Mouse (Mus musculus): ENCODE measurements around the gene H2afx. TPM values are rescaled to one million over a fixed set of nuclear protein-coding genes. Genes with fewer than 3 reads are reported as not detected.
A peak's percentile ranks its signal among the peaks of the same experiment; 100 is the strongest.

H2afx gene
- polyA plus RNA-seq, 1 experiment from 2014 or later: 124 TPM

DNA sequence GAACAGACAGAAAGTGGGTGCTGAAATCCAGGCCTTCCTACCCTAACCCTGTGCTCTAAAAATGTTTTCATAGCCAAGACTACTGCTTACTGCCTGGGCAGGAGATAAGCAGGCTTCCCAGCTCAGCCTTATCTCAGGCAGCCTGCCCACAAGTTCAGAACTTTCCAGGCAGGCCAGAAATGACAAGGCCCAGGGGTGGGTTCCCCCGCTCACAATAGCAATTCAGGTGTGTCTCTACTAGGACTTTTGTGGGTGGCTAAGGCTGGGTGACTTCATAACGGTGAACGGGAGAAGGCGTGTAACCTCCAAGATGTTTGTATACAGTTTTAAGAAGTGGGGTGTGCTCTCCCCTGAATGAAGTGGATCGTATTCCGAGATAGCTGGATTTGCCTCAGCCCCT is 8.8 kb downstream of the H2afx start:
- no peaks in the 10 kb centered on the region for H3K9me3 ChIP-seq (replicated peaks; ENCODE audit: control insufficient read depth, low read length, poor library complexity, severe bottlenecking)
- peak overlapping the region; percentile 94 for H3K27ac ChIP-seq (ENCODE audit: low read length)
- WGBS: 14% methylated on average over 6 of the region's 6 CpGs
- peak overlapping the region; percentile 76 for H3K9ac ChIP-seq (ENCODE audit: low read depth, low read length)
- peak overlapping the region; percentile 57 for H3K4me3 ChIP-seq (ENCODE audit: low read depth, low read length)
- H3K27me3 ChIP-seq (ENCODE audit: control insufficient read depth, insufficient read depth, low read depth, low read length): no peaks in the 10 kb centered on the region
- peaks cover 6% of the 10 kb centered on the region for H3K4me1 ChIP-seq (ENCODE audit: control insufficient read depth, insufficient read depth, low read length)
- peaks cover 14% of the 10 kb centered on the region for H3K36me3 ChIP-seq (ENCODE audit: control insufficient read depth, insufficient read depth, low read length)
- ATAC-seq: peak; percentile 12
- H3K4me2 ChIP-seq (ENCODE audit: low read length): peak overlapping the region; percentile 79

- no peaks in the 10 kb centered on the region for H3K9me3 ChIP-seq (replicated peaks; ENCODE audit: control insufficient read depth, low read length, poor library complexity, severe bottlenecking)
- peak within 1 kb of the TSS; percentile 57 for H3K4me3 ChIP-seq (ENCODE audit: low read depth, low read length)
- under 1% methylated on average over 39 of the region's 39 CpGs for WGBS
- peak; percentile 97 for ATAC-seq
- peak within 1 kb of the TSS; percentile 79 for H3K4me2 ChIP-seq (ENCODE audit: low read length)
- peaks cover 6% of the 10 kb centered on the region for H3K4me1 ChIP-seq (ENCODE audit: control insufficient read depth, insufficient read depth, low read length)
- no peaks in the 10 kb centered on the region for H3K27me3 ChIP-seq (ENCODE audit: control insufficient read depth, insufficient read depth, low read depth, low read length)
- H3K9ac ChIP-seq (ENCODE audit: low read depth, low read length): peak within 1 kb of the TSS; percentile 76
- peak within 1 kb of the TSS; percentile 94 for H3K27ac ChIP-seq (ENCODE audit: low read length)
- peaks cover 16% of the 10 kb centered on the region for H3K36me3 ChIP-seq (ENCODE audit: control insufficient read depth, insufficient read depth, low read length)
Measured at GRCm38 (mm10) chr9:44343781-44344421, 9.4 kb downstream of the H2afx start, which contains the start of gene Hmbs. Gene Hmbs, minus strand, starts transcription at chr9:44344228.

GRCm38 (mm10) chr9:44345570-44346433 is 11.3 kb downstream of the H2afx start:
- H3K27ac ChIP-seq (ENCODE audit: low read length): no peak overlapping the region
- H3K9ac ChIP-seq (ENCODE audit: low read depth, low read length): no peak overlapping the region
- no peak overlapping the region for H3K4me2 ChIP-seq (ENCODE audit: low read length)
- ATAC-seq: no peak
- no peaks in the 10 kb centered on the region for H3K9me3 ChIP-seq (replicated peaks; ENCODE audit: control insufficient read depth, low read length, poor library complexity, severe bottlenecking)
- H3K36me3 ChIP-seq (ENCODE audit: control insufficient read depth, insufficient read depth, low read length): peaks cover 25% of the 10 kb centered on the region
- H3K4me3 ChIP-seq (ENCODE audit: low read depth, low read length): no peak overlapping the region
- H3K27me3 ChIP-seq (ENCODE audit: control insufficient read depth, insufficient read depth, low read depth, low read length): no peaks in the 10 kb centered on the region
- 91% methylated on average over 6 of the region's 6 CpGs for WGBS
- H3K4me1 ChIP-seq (ENCODE audit: control insufficient read depth, insufficient read depth, low read length): peaks cover 6% of the 10 kb centered on the region

DNA sequence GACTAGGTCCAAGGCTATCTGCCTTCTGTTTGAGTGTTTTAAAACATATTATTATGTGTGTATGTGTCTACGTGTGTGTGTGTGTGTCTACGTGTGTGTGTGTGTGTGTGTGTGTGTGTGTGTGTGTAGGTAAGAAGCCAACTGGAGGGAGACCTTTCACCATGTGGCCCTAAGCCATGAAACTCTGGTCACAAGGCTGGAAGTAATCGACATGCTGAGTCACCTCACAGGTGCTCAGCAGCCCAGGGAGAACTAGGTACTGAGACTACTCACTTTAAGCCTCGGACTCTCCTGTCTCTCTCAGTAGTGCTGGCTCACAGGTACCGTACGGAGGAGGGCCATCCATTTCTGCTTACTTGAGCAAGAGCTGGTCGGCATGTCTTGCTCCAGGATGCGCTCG is 12.7 kb downstream of the H2afx start:
- 93% methylated on average over 9 of the region's 9 CpGs for WGBS
- H3K27me3 ChIP-seq (ENCODE audit: control insufficient read depth, insufficient read depth, low read depth, low read length): no peaks in the 10 kb centered on the region
- H3K9me3 ChIP-seq (replicated peaks; ENCODE audit: control insufficient read depth, low read length, poor library complexity, severe bottlenecking): no peaks in the 10 kb centered on the region
- peaks cover 32% of the 10 kb centered on the region for H3K36me3 ChIP-seq (ENCODE audit: control insufficient read depth, insufficient read depth, low read length)
- no peak overlapping the region for H3K4me2 ChIP-seq (ENCODE audit: low read length)
- H3K27ac ChIP-seq (ENCODE audit: low read length): no peak overlapping the region
- no peak for ATAC-seq
- no peak overlapping the region for H3K4me3 ChIP-seq (ENCODE audit: low read depth, low read length)
- H3K9ac ChIP-seq (ENCODE audit: low read depth, low read length): no peak overlapping the region
- H3K4me1 ChIP-seq (ENCODE audit: control insufficient read depth, insufficient read depth, low read length): peaks cover 6% of the 10 kb centered on the region

DNA sequence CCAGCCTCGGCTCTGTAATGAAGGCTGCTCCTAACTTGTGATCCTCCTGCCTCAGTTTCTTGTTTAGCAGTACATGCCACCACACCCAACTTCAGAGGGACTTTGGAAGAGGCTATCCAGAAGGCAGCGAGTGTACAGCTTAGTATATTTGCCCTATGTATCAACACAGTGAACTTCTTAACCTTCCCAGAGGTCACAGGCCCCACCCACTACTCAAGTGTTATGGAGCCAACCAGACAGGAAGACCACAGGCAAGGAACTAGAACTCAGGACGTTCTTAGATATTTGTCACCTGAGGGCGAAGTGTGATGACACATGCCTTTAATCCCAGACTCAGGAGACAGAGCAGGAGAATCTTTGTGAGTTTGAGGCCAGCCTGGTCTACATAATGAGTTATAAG is 13.1 kb downstream of the H2afx start:
- Histone ChIP-seq H3K36me3 (ENCODE audit: control insufficient read depth, insufficient read depth, low read length) (peaks cover 36% of the 10 kb centered on the region), H3K9me3 (replicated peaks; ENCODE audit: control insufficient read depth, low read length, poor library complexity, severe bottlenecking) (no peaks in the 10 kb centered on the region), H3K27ac (ENCODE audit: low read length) (no peak overlapping the region), H3K27me3 (ENCODE audit: control insufficient read depth, insufficient read depth, low read depth, low read length) (no peaks in the 10 kb centered on the region), H3K4me2 (ENCODE audit: low read length) (no peak overlapping the region), H3K4me1 (ENCODE audit: control insufficient read depth, insufficient read depth, low read length) (peaks cover 6% of the 10 kb centered on the region), H3K9ac (ENCODE audit: low read depth, low read length) (no peak overlapping the region), H3K4me3 (ENCODE audit: low read depth, low read length) (no peak overlapping the region)
- ATAC-seq: no peak
- WGBS: 93% methylated on average over 4 of the region's 4 CpGs

GRCm38 (mm10) chr9:44348546-44348945 is 14.1 kb downstream of the H2afx start:
- Histone ChIP-seq H3K36me3 (ENCODE audit: control insufficient read depth, insufficient read depth, low read length) (peaks cover 45% of the 10 kb centered on the region), H3K9ac (ENCODE audit: low read depth, low read length) (no peak overlapping the region), H3K4me1 (ENCODE audit: control insufficient read depth, insufficient read depth, low read length) (no peaks in the 10 kb centered on the region), H3K4me3 (ENCODE audit: low read depth, low read length) (no peak overlapping the region), H3K27ac (ENCODE audit: low read length) (no peak overlapping the region), H3K27me3 (ENCODE audit: control insufficient read depth, insufficient read depth, low read depth, low read length) (no peaks in the 10 kb centered on the region), H3K9me3 (replicated peaks; ENCODE audit: control insufficient read depth, low read length, poor library complexity, severe bottlenecking) (no peaks in the 10 kb centered on the region), H3K4me2 (ENCODE audit: low read length) (no peak overlapping the region)
- WGBS: 98% methylated on average over 4 of the region's 4 CpGs
- no peak for ATAC-seq

DNA sequence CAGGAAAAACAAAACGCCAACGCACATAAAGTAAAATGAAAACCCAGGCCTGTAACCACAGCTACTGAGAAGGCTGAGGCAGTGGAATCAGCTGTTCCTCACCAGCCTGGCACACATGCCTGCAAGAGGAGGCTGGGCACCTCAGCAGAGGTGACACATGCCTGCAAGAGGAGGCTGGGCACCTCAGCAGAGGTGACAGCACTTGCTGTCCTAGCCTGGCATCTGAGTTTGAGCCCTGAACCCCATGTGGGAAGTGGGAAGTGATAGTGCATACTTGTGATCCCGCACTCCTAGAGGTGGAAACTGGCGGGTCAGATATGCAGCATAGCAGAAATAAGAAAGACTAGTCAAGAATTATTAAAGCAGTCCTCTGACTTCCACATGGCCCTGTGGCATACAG is 16.9 kb downstream of the H2afx start:
- Histone ChIP-seq H3K36me3 (ENCODE audit: control insufficient read depth, insufficient read depth, low read length) (peaks cover 70% of the 10 kb centered on the region), H3K27ac (ENCODE audit: low read length) (no peak overlapping the region), H3K27me3 (ENCODE audit: control insufficient read depth, insufficient read depth, low read depth, low read length) (no peaks in the 10 kb centered on the region), H3K9ac (ENCODE audit: low read depth, low read length) (no peak overlapping the region), H3K4me1 (ENCODE audit: control insufficient read depth, insufficient read depth, low read length) (no peaks in the 10 kb centered on the region), H3K9me3 (replicated peaks; ENCODE audit: control insufficient read depth, low read length, poor library complexity, severe bottlenecking) (no peaks in the 10 kb centered on the region), H3K4me3 (ENCODE audit: low read depth, low read length) (no peak overlapping the region), H3K4me2 (ENCODE audit: low read length) (no peak overlapping the region)
- WGBS: 99% methylated on average over 4 of the region's 4 CpGs
- no peak for ATAC-seq

- 91% methylated on average over 10 of the region's 10 CpGs for WGBS
Measured at GRCm38 (mm10) chr9:44352337-44352736, 17.8 kb downstream of the H2afx start.

DNA sequence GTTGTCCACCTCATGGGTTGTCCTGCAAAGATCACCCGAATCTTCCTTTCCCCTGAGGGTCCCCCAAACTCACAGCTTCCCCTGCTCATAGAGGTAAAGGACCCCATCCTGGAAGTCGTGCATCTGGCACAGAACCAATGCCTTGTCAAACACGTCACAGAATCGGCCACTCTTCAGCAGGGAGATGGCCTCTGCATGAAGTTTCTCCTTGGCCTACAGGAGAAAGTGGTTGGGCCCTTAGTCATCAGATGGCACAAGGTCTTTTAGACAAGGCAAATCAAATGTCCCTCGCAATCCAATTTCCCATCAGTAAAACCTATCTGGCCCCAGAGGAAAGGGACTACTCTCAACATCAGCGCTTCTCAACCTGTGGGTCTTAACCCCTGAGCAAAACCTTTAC is 18.6 kb downstream of the H2afx start:
- no peak for ATAC-seq
- Histone ChIP-seq H3K9ac (ENCODE audit: low read depth, low read length) (no peak overlapping the region), H3K4me2 (ENCODE audit: low read length) (no peak overlapping the region), H3K9me3 (replicated peaks; ENCODE audit: control insufficient read depth, low read length, poor library complexity, severe bottlenecking) (no peaks in the 10 kb centered on the region), H3K27ac (ENCODE audit: low read length) (no peak overlapping the region), H3K27me3 (ENCODE audit: control insufficient read depth, insufficient read depth, low read depth, low read length) (no peaks in the 10 kb centered on the region), H3K36me3 (ENCODE audit: control insufficient read depth, insufficient read depth, low read length) (peaks cover 68% of the 10 kb centered on the region), H3K4me3 (ENCODE audit: low read depth, low read length) (no peak overlapping the region), H3K4me1 (ENCODE audit: control insufficient read depth, insufficient read depth, low read length) (no peaks in the 10 kb centered on the region)
- WGBS: 97% methylated on average over 6 of the region's 6 CpGs

More at GRCm38 (mm10) chr9:44352337-44352736, 17.8 kb downstream of the H2afx start:
- Histone ChIP-seq H3K9me3 (replicated peaks; ENCODE audit: control insufficient read depth, low read length, poor library complexity, severe bottlenecking) (no peaks in the 10 kb centered on the region), H3K4me2 (ENCODE audit: low read length) (no peak overlapping the region), H3K4me1 (ENCODE audit: control insufficient read depth, insufficient read depth, low read length) (no peaks in the 10 kb centered on the region), H3K27me3 (ENCODE audit: control insufficient read depth, insufficient read depth, low read depth, low read length) (no peaks in the 10 kb centered on the region), H3K27ac (ENCODE audit: low read length) (no peak overlapping the region), H3K4me3 (ENCODE audit: low read depth, low read length) (no peak overlapping the region), H3K9ac (ENCODE audit: low read depth, low read length) (no peak overlapping the region), H3K36me3 (ENCODE audit: control insufficient read depth, insufficient read depth, low read length) (peaks cover 74% of the 10 kb centered on the region)
- ATAC-seq: no peak

Measured in midbrain, embryonic 16.5 days (tissue).